Mouse (Mus musculus) heart, postnatal 10 days (tissue): ENCODE measurements around the gene Myo16. TPM values are rescaled to one million over a fixed set of nuclear protein-coding genes. Genes with fewer than 3 reads are reported as not detected.
A peak's percentile ranks its signal among the peaks of the same experiment; 100 is the strongest.

ENCODE experiments used
- DNase-seq, 2 experiments: peaks; one replicate each; pipeline ENCODE4 v3.0.0; 2021
- intact Hi-C: fragments of 180-260 bp; cut with DNase I; formaldehyde crosslinking; loops from one replicate; pipeline ENCODE4 v1.15.1; 2025
- total RNA-seq, 2 experiments: library from RNA; stranded (reverse); gene quantifications; 2 replicates each; pipeline ENCODE4 v1.2.3; 2021

Myo16 gene
- total RNA-seq, 2 experiments from 2014 or later = 7.6 to 8.0 TPM

DNA sequence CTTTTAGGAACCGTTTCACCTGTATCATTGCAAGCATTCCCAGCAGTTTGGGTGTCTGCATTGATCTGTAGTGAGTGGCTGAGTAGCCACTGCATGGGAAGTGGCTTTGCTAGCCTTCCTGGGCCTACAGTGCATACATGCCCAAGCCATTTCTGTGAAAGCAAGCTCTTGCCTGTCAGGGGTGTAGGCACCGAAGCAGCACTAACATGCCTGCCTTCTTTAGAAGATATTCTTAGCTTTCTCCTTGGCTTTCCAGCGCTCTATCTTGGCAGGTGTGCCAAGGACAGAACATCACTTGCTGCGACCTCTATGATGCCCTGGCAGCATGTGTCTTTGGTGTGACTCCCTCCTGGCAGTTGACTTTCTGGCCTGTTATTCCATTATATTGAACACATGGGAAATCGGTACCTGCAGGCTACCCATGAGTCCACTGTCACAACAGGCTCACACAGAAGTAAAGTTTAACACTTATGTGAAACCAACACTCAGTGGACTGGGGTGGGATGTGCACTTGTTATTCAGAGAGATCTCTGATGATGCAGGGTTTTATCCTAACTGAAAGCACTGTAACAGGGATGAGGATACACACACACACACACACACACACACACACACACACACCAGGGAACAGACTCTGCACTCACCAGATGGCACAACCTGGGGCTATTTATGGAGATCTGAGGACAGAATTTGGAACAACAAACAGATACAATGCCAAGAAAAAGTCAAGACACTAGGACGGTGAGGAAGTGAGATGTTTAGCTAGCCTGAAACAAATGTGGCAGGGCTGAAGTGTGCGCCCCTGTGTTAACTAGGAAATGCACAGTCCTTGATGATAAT lies 21.4 kb downstream of the Myo16 start:
- intact Hi-C loops = no loop called here
- DNase-seq = no peak

GRCm38 (mm10) chr8:10175976-10176375 lies 22.3 kb downstream of the Myo16 start:
- intact Hi-C loops = no loop called here
- DNase-seq = no peak

GRCm38 (mm10) chr8:10177131-10177530 lies 23.4 kb downstream of the Myo16 start:
- intact Hi-C loops = no loop called here
- DNase-seq = no peak

GRCm38 (mm10) chr8:10178986-10179385 lies 25.3 kb downstream of the Myo16 start:
- intact Hi-C loops = no loop called here
- no peak for DNase-seq

DNA sequence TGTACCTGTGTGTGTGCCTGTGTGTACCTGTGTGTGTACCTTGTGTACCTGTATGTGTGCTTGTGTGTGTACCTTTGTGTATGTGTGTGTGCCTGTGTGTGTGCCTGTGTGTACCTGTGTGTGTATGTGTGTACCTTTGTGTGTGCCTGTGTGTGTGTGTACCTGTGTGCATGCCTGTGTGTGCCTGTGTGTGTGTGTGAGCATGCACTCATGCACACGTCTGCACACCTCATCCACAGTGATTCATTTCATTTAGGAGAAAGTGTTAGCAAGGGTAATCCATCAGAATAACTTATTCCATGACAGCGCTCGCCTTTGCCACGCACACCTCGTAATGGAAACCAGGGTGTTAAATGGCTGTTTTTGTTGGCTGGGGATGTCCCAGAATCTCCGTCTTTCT lies 36.9 kb downstream of the Myo16 start:
- DNase-seq = no peak
- intact Hi-C loops = no loop called here

DNA sequence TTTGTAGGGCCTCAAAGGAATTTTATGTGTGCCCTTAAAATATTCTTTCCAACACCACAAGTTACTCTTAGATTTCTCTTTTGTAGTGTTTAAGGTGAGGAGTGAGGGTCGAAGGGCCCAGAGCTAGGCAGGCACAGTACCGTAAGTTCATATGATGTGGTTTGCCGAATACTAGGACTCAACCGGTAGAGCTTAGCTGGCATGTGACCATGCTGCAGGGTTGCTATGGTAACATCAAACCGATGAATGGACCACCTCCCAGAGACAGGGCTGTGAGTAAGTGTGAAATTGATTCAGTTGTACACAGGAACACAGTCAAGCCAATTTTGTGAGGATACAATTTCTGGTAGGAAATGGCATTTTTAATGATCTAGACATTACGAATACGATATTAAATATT lies 44.5 kb downstream of the Myo16 start:
- intact Hi-C loops = no loop called here
- no peak for DNase-seq

DNA sequence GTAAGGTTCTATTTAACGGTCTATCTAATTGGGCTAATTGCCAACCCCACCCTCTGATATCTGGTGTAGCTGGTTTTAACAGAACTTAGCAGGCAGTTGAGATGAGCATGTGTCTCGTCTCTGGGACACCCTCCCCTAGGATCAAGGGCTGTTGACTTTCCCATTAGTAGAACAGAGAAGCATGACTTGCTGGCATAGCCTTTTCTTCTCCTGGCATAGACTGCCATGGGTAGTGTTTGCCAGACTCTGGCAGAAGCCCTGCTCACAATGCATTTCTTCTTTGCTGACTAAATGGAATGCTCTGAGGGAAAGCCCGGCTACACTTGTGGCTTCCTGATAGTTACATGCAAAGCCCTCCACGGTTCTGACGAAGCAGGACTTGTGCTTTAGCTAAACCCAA lies 45.6 kb downstream of the Myo16 start:
- DNase-seq = no peak
- intact Hi-C loops = no loop called here

GRCm38 (mm10) chr8:10200042-10200441 lies 46.3 kb downstream of the Myo16 start:
- DNase-seq = no peak
- intact Hi-C loops = no loop called here

- intact Hi-C loops = no loop called here
- no peak for DNase-seq
Observed at GRCm38 (mm10) chr8:10215023-10215422, 61.3 kb downstream of the Myo16 start.

DNA sequence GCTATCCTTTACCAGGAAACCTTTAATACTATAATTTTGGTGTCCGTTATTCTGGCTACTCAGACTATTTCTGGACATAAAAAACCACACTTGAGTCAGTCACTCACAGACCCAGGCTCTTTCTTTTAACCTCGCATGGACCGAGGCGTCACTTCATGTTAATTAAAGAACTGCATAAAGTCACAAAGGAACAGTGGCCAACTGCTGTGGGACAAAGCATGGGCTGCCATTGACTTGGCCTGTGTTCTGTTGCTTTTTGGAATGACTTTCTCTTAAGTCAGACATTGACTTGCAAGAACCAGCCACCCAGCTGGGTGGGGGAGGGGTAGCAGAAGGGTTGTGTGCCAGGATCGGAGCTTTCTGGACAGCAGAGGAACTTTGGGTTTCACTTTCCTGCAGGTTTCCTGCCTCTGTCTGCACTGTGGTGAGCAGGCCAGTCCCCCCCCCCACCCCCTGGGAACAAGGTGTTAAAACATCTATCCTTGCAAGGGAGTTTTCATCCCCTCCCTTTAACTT lies 66.1 kb downstream of the Myo16 start:
- DNase-seq = no peak
- intact Hi-C loops = no loop called here

DNA sequence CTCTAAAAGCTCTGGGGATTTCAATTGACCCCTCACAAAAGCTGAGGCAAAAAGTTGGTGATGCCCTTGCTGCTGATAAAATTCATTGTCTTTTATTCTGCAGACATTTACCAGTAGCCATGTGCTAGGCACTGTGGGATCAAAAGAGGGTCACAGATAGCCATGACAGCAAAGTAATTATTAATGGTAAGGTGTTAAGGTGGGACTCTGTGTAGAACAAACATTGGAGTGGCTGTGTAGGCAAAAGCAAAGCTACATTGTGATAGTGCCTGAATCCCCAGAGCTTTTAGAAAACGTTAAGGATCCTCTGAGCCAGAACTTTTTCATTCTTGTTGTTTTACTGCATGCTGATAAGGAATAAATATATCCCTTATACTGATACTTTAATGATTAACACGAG lies 69.1 kb downstream of the Myo16 start:
- DNase-seq = no peak
- intact Hi-C loops = no loop called here

DNA sequence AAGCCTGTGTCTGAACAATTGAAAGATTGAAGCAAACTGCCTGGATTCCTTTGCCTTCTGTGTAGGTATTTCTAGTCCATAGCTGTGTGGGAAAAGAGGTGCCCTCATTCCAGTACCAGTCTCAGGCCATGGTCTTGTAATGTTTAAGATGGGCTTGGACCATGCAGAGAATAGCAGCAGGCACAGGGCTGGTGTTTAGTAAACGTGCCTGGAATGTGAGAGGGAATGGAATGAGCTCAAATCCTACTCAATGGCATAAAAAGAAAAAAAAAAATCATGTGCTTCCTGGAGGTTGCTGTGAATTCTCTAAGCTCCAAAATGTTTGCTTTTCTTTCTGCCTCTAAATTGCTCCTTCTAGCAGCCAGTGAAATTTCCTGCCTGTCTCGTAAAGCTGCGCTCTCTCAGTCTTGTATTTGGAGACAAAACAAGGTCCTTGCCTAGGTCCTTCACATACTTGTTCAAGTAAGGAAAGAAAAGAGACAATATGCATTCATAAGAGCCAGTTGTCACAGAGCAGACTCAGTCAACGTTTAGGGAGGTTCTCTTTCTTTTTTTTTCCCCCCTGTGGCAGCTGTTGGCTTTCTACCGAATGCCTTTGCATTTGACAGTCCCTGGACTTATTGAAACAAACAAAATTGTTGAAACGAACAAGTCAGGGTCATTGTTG lies 70.0 kb downstream of the Myo16 start:
- DNase-seq = no peak
- intact Hi-C loops = no loop called here

GRCm38 (mm10) chr8:10224305-10224971 lies 70.7 kb downstream of the Myo16 start:
- intact Hi-C loops = no loop called here
- no peak for DNase-seq

DNA sequence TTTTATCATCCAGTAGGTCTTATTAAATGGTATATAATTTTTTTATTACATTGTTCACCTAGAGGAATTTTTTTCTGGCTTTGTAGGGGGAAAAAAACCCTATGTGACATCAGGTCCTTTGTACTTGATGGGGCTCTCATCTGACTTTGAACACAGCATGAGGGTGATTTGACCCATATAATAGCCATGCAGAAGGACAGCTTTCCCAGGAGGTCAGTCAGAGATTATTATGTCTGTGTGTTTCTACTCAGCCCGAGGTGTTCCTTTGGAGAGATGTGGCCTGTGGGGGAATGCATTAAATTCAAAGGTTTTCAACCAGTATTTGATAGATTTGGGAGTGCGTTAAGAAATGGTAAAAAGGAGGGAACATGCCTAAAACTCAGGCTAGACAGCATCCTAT lies 71.3 kb downstream of the Myo16 start:
- intact Hi-C loops = no loop called here
- no peak for DNase-seq

DNA sequence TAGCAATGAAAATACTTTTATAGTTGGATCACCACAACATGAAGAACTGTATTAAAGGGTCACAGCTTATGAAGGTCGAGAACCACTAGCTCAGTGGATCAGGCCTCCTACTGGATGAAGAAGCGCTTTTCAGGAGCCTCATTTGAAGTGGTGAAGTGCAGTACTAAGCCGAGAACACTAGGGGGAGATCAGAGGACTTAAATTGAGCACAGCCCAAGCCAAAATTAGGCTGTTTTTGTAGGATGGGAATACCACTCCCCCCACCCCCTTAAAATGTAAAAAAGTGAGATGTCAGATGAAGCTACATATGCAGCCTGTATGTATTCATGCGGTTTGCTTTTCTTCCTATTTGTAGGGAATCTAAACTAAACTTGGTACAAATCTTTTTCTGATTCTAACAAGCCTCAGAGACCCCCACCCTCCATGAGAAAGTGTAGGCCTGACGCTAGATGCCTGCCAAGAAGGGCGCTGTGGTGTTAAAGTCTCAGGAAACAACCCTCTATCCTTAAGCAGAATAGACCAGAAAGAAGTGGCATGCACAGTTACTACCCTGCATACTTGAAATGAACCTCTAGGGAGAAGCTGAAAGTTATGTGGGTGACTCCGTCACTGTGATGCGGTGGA lies 77.1 kb downstream of the Myo16 start:
- intact Hi-C loops = loop anchor here (2.0 to 10.0 kb wide), 4 partner anchors 81 to 254 kb away; partner anchors contain the start of genes Abhd13 and Lig4
- peak; percentile 46 to 64 for DNase-seq

DNA sequence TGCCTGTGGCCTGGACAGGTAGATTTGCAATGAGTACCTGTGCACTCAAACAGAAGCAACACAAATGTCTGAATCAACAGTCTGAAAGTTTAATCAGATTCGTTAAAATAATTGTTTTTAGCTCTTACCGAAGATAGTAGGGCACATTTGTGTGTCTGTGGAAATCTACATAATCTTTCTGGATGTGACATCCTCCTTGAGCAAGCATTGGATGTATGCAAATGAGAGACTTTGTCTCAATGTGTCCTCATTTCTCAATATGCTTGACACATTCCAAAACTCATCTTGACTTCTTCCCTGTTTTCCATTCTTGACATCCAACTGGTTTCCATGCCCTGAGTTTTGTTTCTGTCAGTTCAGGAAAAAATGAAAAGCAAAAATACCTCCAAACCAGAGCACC lies 80.8 kb downstream of the Myo16 start:
- intact Hi-C loops = loop anchor here (5.0 to 10.0 kb wide), 3 partner anchors 78 to 257 kb away; partner anchors contain the start of genes Abhd13 and Lig4
- no peak for DNase-seq

DNA sequence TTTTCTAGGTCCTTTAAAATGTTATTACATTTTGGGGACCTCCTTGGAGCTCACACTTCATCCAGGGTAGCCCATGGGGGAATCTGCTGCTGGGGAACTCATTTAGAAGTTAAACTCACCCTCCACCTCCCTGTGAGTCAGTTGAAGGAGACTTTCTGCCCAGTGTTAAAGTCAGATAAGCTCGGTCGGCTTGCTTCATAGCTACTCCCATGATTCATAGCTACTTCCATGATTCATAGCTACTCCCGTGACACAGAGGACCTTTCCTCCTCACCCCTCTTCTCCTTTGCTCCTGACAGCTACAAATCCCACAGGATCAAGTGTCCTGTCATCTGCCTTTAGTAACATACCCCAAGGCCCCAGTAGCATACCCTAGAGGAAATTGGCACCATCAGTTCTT lies 89.6 kb downstream of the Myo16 start:
- intact Hi-C loops = no loop called here
- no peak for DNase-seq

DNA sequence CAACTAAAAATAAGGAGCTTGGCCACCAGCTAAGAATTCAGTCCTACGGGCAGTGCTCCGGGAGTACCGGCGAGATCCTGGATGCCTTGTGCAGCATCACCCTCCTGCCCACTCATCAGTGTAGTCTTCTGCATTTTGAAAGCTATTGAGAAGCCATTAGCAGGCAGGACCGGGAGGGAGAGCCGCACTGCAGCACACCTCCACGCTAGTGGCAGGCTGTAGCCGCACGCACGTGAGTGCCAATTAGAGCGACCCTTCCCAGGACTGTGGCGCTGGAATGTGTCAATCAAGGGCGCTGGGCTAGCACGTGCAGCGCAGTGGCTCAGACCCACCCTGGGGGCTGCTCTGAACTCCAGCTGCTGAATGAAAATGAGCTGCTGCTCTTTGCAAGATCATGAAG lies 95.4 kb downstream of the Myo16 start:
- intact Hi-C loops = no loop called here
- DNase-seq = peak; percentile 12 to 29

- intact Hi-C loops = no loop called here
Observed at GRCm38 (mm10) chr8:10255741-10256140, 102.0 kb downstream of the Myo16 start.

DNA sequence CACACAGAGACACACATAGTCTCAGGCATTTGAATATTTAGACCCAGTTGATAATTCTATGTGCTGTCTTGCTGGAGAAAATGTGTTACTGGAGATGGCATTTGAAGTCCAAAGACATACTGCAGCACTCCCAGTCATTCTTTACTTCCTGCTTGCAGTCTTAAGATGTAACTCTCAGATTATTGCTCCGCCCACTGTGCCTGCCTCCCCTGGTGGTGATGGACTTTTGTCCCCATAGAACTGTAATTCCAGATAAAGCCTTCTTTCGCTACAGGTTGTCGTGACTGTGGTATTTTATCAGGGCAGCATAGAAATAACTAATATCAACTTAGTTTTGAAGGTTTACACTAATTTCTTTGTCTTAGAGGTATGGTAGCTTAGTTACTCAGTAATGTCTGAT lies 102.9 kb downstream of the Myo16 start:
- intact Hi-C loops = no loop called here
- no peak for DNase-seq

More at GRCm38 (mm10) chr8:10255741-10256140, 102.0 kb downstream of the Myo16 start:
- peak in 1 of 2 experiments; percentile 2 for DNase-seq

DNA sequence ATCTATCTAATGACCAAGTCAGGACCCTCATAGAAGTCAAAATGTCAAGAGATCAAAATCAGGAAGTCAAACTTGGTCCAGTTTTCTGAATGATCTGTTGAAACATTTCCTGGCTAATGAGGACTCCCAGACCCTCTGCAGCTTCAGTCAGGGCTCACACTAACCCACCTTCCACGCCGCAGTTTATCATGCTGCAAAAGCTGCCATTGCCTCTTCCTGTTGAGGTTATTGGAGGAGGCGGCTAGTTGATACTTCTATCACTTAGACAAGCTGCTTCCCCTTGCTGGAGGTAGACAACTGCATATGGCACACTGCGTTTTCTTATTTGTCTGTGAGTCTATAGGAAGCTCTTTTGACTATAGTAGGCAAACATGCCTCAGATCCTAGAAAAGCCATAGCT lies 116.4 kb downstream of the Myo16 start:
- intact Hi-C loops = no loop called here
- no peak for DNase-seq
